In the genomic region with DNA sequence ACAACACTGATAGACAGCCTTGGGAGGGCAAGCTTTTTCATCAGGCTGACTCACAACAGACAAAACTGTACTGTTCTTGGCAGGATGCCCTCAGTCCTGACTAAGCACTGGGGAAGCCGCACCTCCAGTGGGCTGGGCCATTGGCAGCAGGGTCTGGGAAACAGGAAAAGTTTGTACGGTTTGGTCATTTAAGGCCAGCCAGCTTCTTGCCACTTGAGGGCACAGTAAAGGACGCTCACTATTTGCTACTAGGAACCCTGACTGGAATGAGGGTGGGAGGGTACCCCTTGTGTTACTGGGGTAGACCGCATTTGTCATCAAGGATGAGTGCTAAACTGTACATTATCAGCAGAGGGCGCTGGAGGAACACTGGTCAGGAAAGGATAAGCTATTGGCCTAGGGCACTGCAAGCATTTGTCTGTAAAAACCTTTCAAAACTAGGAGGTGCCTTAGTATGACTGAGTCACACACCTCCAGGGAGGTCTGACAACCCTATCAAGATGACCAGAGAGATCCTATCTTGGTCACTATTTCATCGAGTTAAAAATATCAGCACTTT, we compare ENCODE assay signal across 7 mouse cellular contexts. TPM values are rescaled to one million over a fixed set of nuclear protein-coding genes. Genes with fewer than 3 reads are reported as not detected.
DNase-seq lines count a peak whose midpoint lies in the region; ATAC-seq lines count a peak whose summit lies in the region.

No protein-coding gene starts in this region.

- ATAC-seq in intestine, embryonic 15.5 days: peak; percentile 68
- peak; percentile 64 for ATAC-seq in midbrain, embryonic 11.5 days (ENCODE audit: low FRiP score)

- DNase-seq in adrenal gland, adult 18-20 months (ENCODE audit: low spot score in 2 of 2): peak; percentile 82 to 92
- peak; percentile 80 for DNase-seq in embryo, embryonic 11 days
- DNase-seq in gastrocnemius, postnatal 36 days: peak; percentile 84 to 89
- DNase-seq in left cerebral cortex, postnatal 25 days (ENCODE audit: low spot score in 2 of 2): peak; percentile 90 to 97
- DNase-seq in midbrain, embryonic 11.5 days (ENCODE audit: low spot score, missing footprints): peak; percentile 93
- peak; percentile 95 for DNase-seq in skeletal muscle tissue, adult 2 months (ENCODE audit: low read depth, low spot score)

- no peak overlapping the region for H3K9ac ChIP-seq in intestine, embryonic 15.5 days
- no peak overlapping the region for H3K9ac ChIP-seq in midbrain, embryonic 11.5 days (ENCODE audit: low read length)

- H3K9me3 ChIP-seq in intestine, embryonic 15.5 days: no peaks in the 10 kb centered on the region
- no peaks in the 10 kb centered on the region for H3K9me3 ChIP-seq in midbrain, embryonic 11.5 days (ENCODE audit: control insufficient read depth, low read length)

- no peak overlapping the region for H3K4me3 ChIP-seq in intestine, embryonic 15.5 days (replicated peaks)
- H3K4me3 ChIP-seq in midbrain, embryonic 11.5 days (ENCODE audit: low read depth, low read length): no peak overlapping the region

- no peak overlapping the region for H3K27ac ChIP-seq in intestine, embryonic 15.5 days
- no peak overlapping the region for H3K27ac ChIP-seq in midbrain, embryonic 11.5 days (ENCODE audit: low read depth, low read length)

- intact Hi-C loops in gastrocnemius, postnatal 36 days (cut with DNase I): loop anchor here (2.0 to 5.0 kb wide), 2 partner anchors 136 to 158 kb away; partner anchors contain the start of gene Ankrd11
- intact Hi-C loops in left cerebral cortex, postnatal 25 days (cut with DNase I): loop anchor here (1.0 to 2.0 kb wide), 3 partner anchors 136 to 196 kb away; partner anchors contain the start of genes Ankrd11 and Rpl13

- peaks cover 5% of the 10 kb centered on the region; the same call in 1 of the 2 replicates for H3K36me3 ChIP-seq in intestine, embryonic 15.5 days
- H3K36me3 ChIP-seq in midbrain, embryonic 11.5 days (ENCODE audit: control insufficient read depth, insufficient read depth, low read length): no peaks in the 10 kb centered on the region

- H3K4me1 ChIP-seq in intestine, embryonic 15.5 days (replicated peaks): peaks cover 10% of the 10 kb centered on the region; the same call in 1 of the 2 replicates
- peaks cover 3% of the 10 kb centered on the region; the same call in 1 of the 2 replicates for H3K4me1 ChIP-seq in midbrain, embryonic 11.5 days (ENCODE audit: control insufficient read depth, insufficient read depth, low read length)

- 32% methylated on average over 6 of the region's 6 CpGs for WGBS in intestine, embryonic 15.5 days
- 54% methylated on average over 6 of the region's 6 CpGs for WGBS in midbrain, embryonic 11.5 days

- H3K4me2 ChIP-seq in intestine, embryonic 15.5 days (replicated peaks): no peak overlapping the region
- H3K4me2 ChIP-seq in midbrain, embryonic 11.5 days: no peak overlapping the region

- H3K27me3 ChIP-seq in intestine, embryonic 15.5 days (replicated peaks): no peaks in the 10 kb centered on the region
- no peaks in the 10 kb centered on the region for H3K27me3 ChIP-seq in midbrain, embryonic 11.5 days (ENCODE audit: control insufficient read depth, insufficient read depth, low read length)

RNA-seq across cellular contexts. Expression of gene Cdh15, which starts 58.8 kb away (rescaled TPM):
- under 1 TPM; 0.22 to 0.99 TPM for total RNA-seq in adrenal gland, adult 18-20 months (2021)
- total RNA-seq in gastrocnemius, postnatal 36 days (2021): 10 to 100 TPM; 15.6 to 20.4 TPM
- 0.23 and 0.49 TPM in 2 replicates for polyA plus RNA-seq in intestine, embryonic 15.5 days (2015; fragmentation: Nextera tagmentation; extraction: Ambion mirVana)
- total RNA-seq in left cerebral cortex, postnatal 25 days (2021): under 1 TPM; 0.41 to 0.62 TPM
- polyA plus RNA-seq in midbrain, embryonic 11.5 days (2014; fragmentation: Nextera tagmentation; extraction: Ambion mirVana): 0.47 and 0.59 TPM in 2 replicates

Comparison
In these comparisons a context has a peak if more than half of its experiments do, and no peak if none do; other contexts are left out.
1. RNA of gene Cdh15, which starts 58.8 kb away (total RNA-seq): 15.6 to 20.4 TPM in gastrocnemius, postnatal 36 days; 0.22 to 0.99 TPM in adrenal gland, adult 18-20 months and 0.41 to 0.62 TPM in left cerebral cortex, postnatal 25 days; every median in the first group is over 4 times any median in the second.
2. Peak in every context shown above with its lines, with median percentiles within 50 percentile points of each other: DNase-seq.